Mouse (Mus musculus) lung, adult 2 months (tissue): ENCODE data around the gene Cd248. TPM values are rescaled to one million over a fixed set of nuclear protein-coding genes. Genes with fewer than 3 reads are reported as not detected.

Source experiments
- DNase-seq: peaks from one replicate; pipeline ENCODE4 v3.0.0; 2022
- H3K4me1 ChIP-seq: fragments of 200-500 bp; 2 replicates; pipeline ENCODE4 v1.6.1; 2011; ENCODE audit warnings: low read length; ENCODE audit not compliant: control insufficient read depth, insufficient read depth
- H3K4me3 ChIP-seq: fragments of 200-500 bp; replicated peaks from 2 replicates; pipeline ENCODE3; 2011; ENCODE audit warnings: low read depth, mild to moderate bottlenecking, control low read depth, low read length; ENCODE audit errors: extremely low read depth
- CTCF ChIP-seq: fragments of 200-500 bp; IDR thresholded peaks from 2 replicates; pipeline ENCODE4 v1.5.1; 2011; ENCODE audit warnings: mild to moderate bottlenecking, low read length, control low read depth; ENCODE audit not compliant: insufficient read depth
- POLR2A ChIP-seq: fragments of 200-500 bp; IDR thresholded peaks from 2 replicates; pipeline ENCODE4 v1.6.1; 2011; ENCODE audit warnings: low read depth, mild to moderate bottlenecking, control low read depth, low read length, borderline replicate concordance; ENCODE audit errors: extremely low read depth
- WGBS: fragments of 180-500 bp; shearing (Covaris S2); methylation state at CpG from one replicate; pipeline ENCODE4 v1.1.7; 2018; 5-methylcytosine and 5-hydroxymethylcytosine counted together
- polyA plus RNA-seq: library from polyadenylated mRNA; depleted of rRNA; stranded (reverse); fragments of >200 nt; gene quantifications from 2 replicates; pipeline ENCODE4 v1.2.3, GENCODE M21; 2012

Cd248 gene
- polyA plus RNA-seq, 1 experiment, result 22.6 TPM

DNA sequence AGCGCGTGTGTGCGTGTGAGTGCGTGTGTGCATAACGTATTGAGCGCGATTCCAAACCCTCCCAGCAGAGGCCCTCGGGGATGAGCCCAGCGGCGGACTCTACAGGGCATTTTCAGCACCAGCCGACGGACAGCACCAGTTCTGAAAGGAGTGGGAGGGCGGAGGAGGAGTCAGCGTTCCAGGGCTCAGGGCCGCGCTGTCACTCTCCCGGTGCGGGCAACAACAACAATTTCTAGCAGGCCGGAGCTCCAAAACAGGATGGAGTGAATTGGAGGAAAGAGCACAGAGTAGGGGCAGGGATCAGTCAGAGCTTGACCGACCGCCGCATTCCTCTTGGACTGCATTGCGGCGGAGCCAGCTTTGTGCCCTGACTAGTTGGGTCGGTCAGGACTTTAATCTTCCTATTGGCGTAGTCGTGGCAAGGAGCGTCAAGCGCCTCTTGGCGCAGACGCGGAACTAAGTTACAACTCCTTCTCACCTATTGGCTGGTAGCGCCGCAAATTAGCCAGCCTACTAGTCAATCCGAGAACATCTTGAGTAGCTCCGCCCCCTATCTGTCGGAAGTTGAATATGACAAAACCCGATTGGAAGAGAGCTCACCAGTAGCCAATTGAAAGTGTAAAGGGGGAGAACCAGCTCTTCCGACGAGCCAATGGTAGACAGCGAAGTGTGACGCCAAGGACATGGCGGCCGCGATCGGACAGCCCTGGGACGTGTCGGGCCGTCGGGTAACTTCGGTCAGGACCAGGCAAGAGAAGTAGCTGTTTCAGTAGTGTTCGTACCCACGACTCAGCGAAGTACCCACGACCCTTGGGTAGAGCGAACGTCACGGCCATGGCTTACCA lies 20.2 kb downstream of the Cd248 start, which contains the start of gene Yif1a:
Gene Yif1a (plus strand): TSS at position 655 of the 845 bp plus-strand sequence.
- Histone ChIP-seq H3K4me3 (peak within 1 kb of the TSS; percentile 99), H3K4me1 (peaks cover 5% of the 10 kb centered on the region)
- DNase-seq, result peak; percentile 92
- under 1% methylated on average over 58 of the region's 58 CpGs for WGBS
- TF ChIP-seq CTCF (peak; percentile 55), POLR2A (peak; percentile 95)

DNA sequence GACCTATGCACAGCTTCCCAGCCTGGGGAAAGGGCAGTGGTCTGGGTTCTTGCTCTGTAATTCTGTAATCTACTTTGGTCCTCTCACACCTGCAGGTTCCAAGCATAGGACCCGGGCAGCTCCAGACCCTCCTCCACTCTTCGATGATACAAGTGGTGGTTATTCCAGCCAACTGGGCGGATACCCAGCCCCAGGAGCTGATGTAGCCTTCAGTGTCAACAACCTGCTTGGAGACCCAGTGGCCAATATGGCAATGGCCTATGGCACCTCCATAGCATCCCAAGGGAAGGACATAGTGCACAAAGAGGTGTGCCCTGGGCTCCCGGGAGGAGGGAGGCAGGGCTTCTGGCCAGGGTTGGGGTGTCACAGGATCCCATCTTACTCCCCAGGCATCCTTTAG lies 21.4 kb downstream of the Cd248 start:
- TF ChIP-seq CTCF (no peak), POLR2A (no peak)
- Histone ChIP-seq H3K4me3 (no peak overlapping the region), H3K4me1 (peaks cover 6% of the 10 kb centered on the region)
- no peak for DNase-seq
- 90% methylated on average over 4 of the region's 4 CpGs for WGBS

DNA sequence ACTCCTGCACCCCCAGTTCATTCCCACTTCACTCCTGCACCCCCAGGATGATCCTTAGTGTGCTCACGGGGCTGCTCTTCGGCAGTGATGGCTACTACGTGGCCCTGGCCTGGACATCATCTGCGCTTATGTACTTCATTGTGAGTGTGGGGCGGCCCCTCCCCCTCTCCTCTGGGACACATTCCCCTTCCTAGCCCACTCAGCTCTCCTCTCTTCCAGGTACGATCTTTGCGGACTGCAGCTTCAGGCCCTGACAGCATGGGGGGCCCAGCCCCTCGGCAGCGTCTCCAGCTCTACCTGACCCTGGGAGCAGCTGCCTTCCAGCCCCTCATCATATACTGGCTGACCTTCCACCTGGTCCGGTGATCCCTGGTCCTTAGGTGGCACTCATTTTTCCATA lies 24.2 kb downstream of the Cd248 start:
- TF ChIP-seq POLR2A, result no peak
- no peak for TF ChIP-seq CTCF
- WGBS, result 91% methylated on average over 10 of the region's 10 CpGs
- DNase-seq, result no peak
- H3K4me3 ChIP-seq, result no peak overlapping the region
- peaks cover 6% of the 10 kb centered on the region for H3K4me1 ChIP-seq

GRCm38 (mm10) chr19:5093481-5094242 lies 25.8 kb downstream of the Cd248 start:
- no peak overlapping the region for H3K4me3 ChIP-seq
- TF ChIP-seq CTCF (no peak), POLR2A (no peak)
- 71% methylated on average over 12 of the region's 12 CpGs for WGBS

GRCm38 (mm10) chr19:5094243-5094632 lies 26.4 kb downstream of the Cd248 start:
- peak; percentile 11; the same call in 1 of the 2 replicates for TF ChIP-seq POLR2A
- peak; percentile 66 for TF ChIP-seq CTCF
- WGBS, result 2% methylated on average over 21 of the region's 21 CpGs
- peak; percentile 88 for DNase-seq
- no peak overlapping the region for H3K4me3 ChIP-seq
- H3K4me1 ChIP-seq, result peaks cover 6% of the 10 kb centered on the region

More at GRCm38 (mm10) chr19:5093481-5094242, 25.8 kb downstream of the Cd248 start:
- peaks cover 9% of the 10 kb centered on the region for H3K4me1 ChIP-seq
- no peak for DNase-seq

GRCm38 (mm10) chr19:5094746-5095417 lies 27.0 kb downstream of the Cd248 start:
- no peak overlapping the region for H3K4me3 ChIP-seq
- 40% methylated on average over 11 of the region's 11 CpGs for WGBS
- TF ChIP-seq POLR2A, result no peak
- DNase-seq, result no peak
- H3K4me1 ChIP-seq, result peaks cover 6% of the 10 kb centered on the region

GRCm38 (mm10) chr19:5095887-5096474 lies 28.1 kb downstream of the Cd248 start:
- WGBS, result 9% methylated on average over 9 of the region's 9 CpGs
- Histone ChIP-seq H3K4me1 (peaks cover 6% of the 10 kb centered on the region), H3K4me3 (no peak overlapping the region)
- no peak for TF ChIP-seq CTCF
- no peak for TF ChIP-seq POLR2A
- no peak for DNase-seq

GRCm38 (mm10) chr19:5097521-5098362 lies 29.9 kb downstream of the Cd248 start:
- 7% methylated on average over 29 of the region's 31 CpGs for WGBS
- no peak for TF ChIP-seq CTCF
- H3K4me3 ChIP-seq, result no peak overlapping the region
- no peak for DNase-seq
- H3K4me1 ChIP-seq, result peaks cover 6% of the 10 kb centered on the region
